Comparison of ENCODE assay signal across 8 mouse cellular contexts in genomic region chr7:29306619-29307018, GRCm38 (mm10). TPM values are rescaled to one million over a fixed set of nuclear protein-coding genes. Genes with fewer than 3 reads are reported as not detected.
DNase-seq lines count a peak whose midpoint lies in the region; ATAC-seq and TF ChIP-seq lines count a peak whose summit lies in the region.

No protein-coding gene starts in this region.

- H3K9me3 ChIP-seq in embryonic facial prominence, embryonic 14.5 days (ENCODE audit: control insufficient read depth, low read length): no peaks in the 10 kb centered on the region
- H3K9me3 ChIP-seq in limb, embryonic 14.5 days (ENCODE audit: control insufficient read depth, low read length): no peaks in the 10 kb centered on the region
- no peaks in the 10 kb centered on the region for H3K9me3 ChIP-seq in intestine, embryonic 16.5 days (ENCODE audit: control insufficient read depth, low read length)

- no peak for TF ChIP-seq POLR2A in liver, adult 2 months (IDR thresholded peaks at IDR 0.05; ENCODE audit: extremely low read depth, insufficient read depth, low read length)
- no peak for TF ChIP-seq POLR2A in limb, embryonic 14.5 days (IDR thresholded peaks at IDR 0.05; ENCODE audit: borderline replicate concordance, extremely low read depth, insufficient read depth, insufficient read length)

- H3K27ac ChIP-seq in liver, adult 2 months (replicated peaks; ENCODE audit: insufficient read depth, low read depth, low read length): no peak overlapping the region
- H3K27ac ChIP-seq in embryonic facial prominence, embryonic 14.5 days (replicated peaks; ENCODE audit: low read depth, low read length): no peak overlapping the region
- H3K27ac ChIP-seq in limb, embryonic 14.5 days (replicated peaks; ENCODE audit: low read depth, low read length): no peak overlapping the region
- H3K27ac ChIP-seq in intestine, embryonic 16.5 days (ENCODE audit: low read length): no peak overlapping the region

- no peaks in the 10 kb centered on the region for H3K36me3 ChIP-seq in liver, adult 2 months (ENCODE audit: control insufficient read depth, insufficient read depth, low read length)
- H3K36me3 ChIP-seq in embryonic facial prominence, embryonic 14.5 days (ENCODE audit: control insufficient read depth, insufficient read depth, low read length): no peaks in the 10 kb centered on the region; the same call in 1 of the 2 replicates
- H3K36me3 ChIP-seq in limb, embryonic 14.5 days (ENCODE audit: control insufficient read depth, insufficient read depth, low read length): peaks cover 3% of the 10 kb centered on the region; the same call in 1 of the 2 replicates
- no peaks in the 10 kb centered on the region for H3K36me3 ChIP-seq in intestine, embryonic 16.5 days (ENCODE audit: control insufficient read depth, insufficient read depth, low read length)

- no peak for ATAC-seq in embryonic facial prominence, embryonic 14.5 days (ENCODE audit: low read depth)
- no peak for ATAC-seq in limb, embryonic 14.5 days (ENCODE audit: low FRiP score, low read depth)
- ATAC-seq in intestine, embryonic 16.5 days: no peak

- peaks cover 16% of the 10 kb centered on the region for H3K27me3 ChIP-seq in liver, adult 2 months (ENCODE audit: control insufficient read depth, insufficient read depth, low read length)
- H3K27me3 ChIP-seq in embryonic facial prominence, embryonic 14.5 days (replicated peaks; ENCODE audit: control insufficient read depth, insufficient read depth, low read length): 0 out of 2 replicates have a peak, but pooled peaks cover 8% of the 10 kb centered on the region
- H3K27me3 ChIP-seq in limb, embryonic 14.5 days (ENCODE audit: control insufficient read depth, insufficient read depth, low read length): peaks cover 7% of the 10 kb centered on the region; the same call in 1 of the 2 replicates
- peaks cover 25% of the 10 kb centered on the region for H3K27me3 ChIP-seq in intestine, embryonic 16.5 days (replicated peaks; ENCODE audit: control insufficient read depth, insufficient read depth, low read length)

- TF ChIP-seq CTCF in liver, adult 2 months (IDR thresholded peaks at IDR 0.05; ENCODE audit: low read depth, low read length): peak; percentile 21; the same call in 1 of the 2 replicates

- no peaks in the 10 kb centered on the region for H3K79me2 ChIP-seq in liver, adult 2 months (ENCODE audit: control insufficient read depth, insufficient read depth, low read length)

- no peak overlapping the region for H3K4me3 ChIP-seq in liver, adult 2 months (ENCODE audit: insufficient read depth, low read depth, low read length)
- peak overlapping the region; percentile 68; the same call in 1 of the 2 replicates for H3K4me3 ChIP-seq in embryonic facial prominence, embryonic 14.5 days (ENCODE audit: low read depth, low read length)
- no peak overlapping the region for H3K4me3 ChIP-seq in limb, embryonic 14.5 days (replicated peaks; ENCODE audit: low read length)
- H3K4me3 ChIP-seq in intestine, embryonic 16.5 days (ENCODE audit: low read length): no peak overlapping the region

- WGBS in liver, adult 2 months: 43% methylated on average over 7 of the region's 7 CpGs
- WGBS in embryonic facial prominence, embryonic 14.5 days: 23% methylated on average over 7 of the region's 7 CpGs
- WGBS in limb, embryonic 14.5 days: 36% methylated on average over 7 of the region's 7 CpGs
- WGBS in intestine, embryonic 16.5 days: 35% methylated on average over 7 of the region's 7 CpGs

- DNase-seq in liver, adult 2 months (ENCODE audit: extremely low read depth, low read depth, low spot score): no peak
- DNase-seq in liver: no peak
- peak; percentile 81 for DNase-seq in R1 (ENCODE audit: low read depth, low spot score)
- DNase-seq in embryonic facial prominence, embryonic 14.5 days (ENCODE audit: low spot score): peak; percentile 76
- DNase-seq in limb, embryonic 14.5 days (ENCODE audit: low spot score): peak; percentile 67
- peak; percentile 82 for DNase-seq in retina, postnatal 1 day
- DNase-seq in frontal cortex, postnatal 14 days (ENCODE audit: low spot score in 2 of 2): no peak

- H3K4me2 ChIP-seq in embryonic facial prominence, embryonic 14.5 days (ENCODE audit: low read depth, low read length): peak overlapping the region; percentile 97
- no peak overlapping the region for H3K4me2 ChIP-seq in limb, embryonic 14.5 days (replicated peaks; ENCODE audit: low read depth, low read length, severe bottlenecking)
- H3K4me2 ChIP-seq in intestine, embryonic 16.5 days (ENCODE audit: low read depth, low read length): no peak overlapping the region

- H3K4me1 ChIP-seq in liver, adult 2 months (ENCODE audit: control insufficient read depth, insufficient read depth, low read length): peaks cover 9% of the 10 kb centered on the region
- H3K4me1 ChIP-seq in embryonic facial prominence, embryonic 14.5 days (ENCODE audit: control insufficient read depth, insufficient read depth, low read length): peaks cover 23% of the 10 kb centered on the region
- peaks cover 43% of the 10 kb centered on the region for H3K4me1 ChIP-seq in limb, embryonic 14.5 days (ENCODE audit: control insufficient read depth, insufficient read depth, low read length)
- H3K4me1 ChIP-seq in intestine, embryonic 16.5 days (ENCODE audit: control insufficient read depth, insufficient read depth, low read length): peaks cover 38% of the 10 kb centered on the region

- no peak overlapping the region for H3K9ac ChIP-seq in liver, adult 2 months (ENCODE audit: low read depth, low read length)
- H3K9ac ChIP-seq in embryonic facial prominence, embryonic 14.5 days (ENCODE audit: low read depth, low read length): no peak overlapping the region
- no peak overlapping the region for H3K9ac ChIP-seq in limb, embryonic 14.5 days (ENCODE audit: low read depth, low read length, severe bottlenecking)
- no peak overlapping the region for H3K9ac ChIP-seq in intestine, embryonic 16.5 days (ENCODE audit: low read depth, low read length)

RNA-seq across cellular contexts. Expression of gene Dpf1, which starts 2.9 kb away (rescaled TPM):
- 0.13 TPM in 1 of 2 replicates, not detected in the other for total RNA-seq in liver, adult 2 months (2014; rRNA removed)
- polyA plus RNA-seq in liver, adult 2 months (2012; rRNA removed): 0.05 and 0.28 TPM in 2 replicates
- 11.4 TPM in 2 replicates for polyA plus RNA-seq in embryonic facial prominence, embryonic 14.5 days (2014; fragmentation: Nextera tagmentation; extraction: Ambion mirVana)
- 10.6 and 10.7 TPM in 2 replicates for polyA plus RNA-seq in limb, embryonic 14.5 days (2012; rRNA removed)
- polyA plus RNA-seq in limb, embryonic 14.5 days (2014; fragmentation: Nextera tagmentation; extraction: Ambion mirVana): 13.2 and 13.7 TPM in 2 replicates
- 6.2 and 6.8 TPM in 2 replicates for polyA plus RNA-seq in intestine, embryonic 16.5 days (2015; fragmentation: Nextera tagmentation; extraction: Ambion mirVana)

RNA-seq across cellular contexts. Expression of gene Ppp1r14a, which starts 17.5 kb away (rescaled TPM):
- 1.0 and 1.7 TPM in 2 replicates for total RNA-seq in liver, adult 2 months (2014; rRNA removed)
- polyA plus RNA-seq in liver, adult 2 months (2012; rRNA removed): 5.0 and 11.3 TPM in 2 replicates
- 11.6 and 13.8 TPM in 2 replicates for polyA plus RNA-seq in embryonic facial prominence, embryonic 14.5 days (2014; fragmentation: Nextera tagmentation; extraction: Ambion mirVana)
- 8.7 and 9.6 TPM in 2 replicates for polyA plus RNA-seq in limb, embryonic 14.5 days (2012; rRNA removed)
- polyA plus RNA-seq in limb, embryonic 14.5 days (2014; fragmentation: Nextera tagmentation; extraction: Ambion mirVana): 9.0 and 13.8 TPM in 2 replicates
- polyA plus RNA-seq in intestine, embryonic 16.5 days (2015; fragmentation: Nextera tagmentation; extraction: Ambion mirVana): 40.8 and 45.2 TPM in 2 replicates

RNA-seq across cellular contexts. Expression of gene Spint2, which starts 24.9 kb away (rescaled TPM):
- total RNA-seq in liver, adult 2 months (2014; rRNA removed): 24.8 and 28.9 TPM in 2 replicates
- 120 and 133 TPM in 2 replicates for polyA plus RNA-seq in liver, adult 2 months (2012; rRNA removed)
- polyA plus RNA-seq in embryonic facial prominence, embryonic 14.5 days (2014; fragmentation: Nextera tagmentation; extraction: Ambion mirVana): 116 and 120 TPM in 2 replicates
- polyA plus RNA-seq in limb, embryonic 14.5 days (2012; rRNA removed): 88.7 and 95.3 TPM in 2 replicates
- polyA plus RNA-seq in limb, embryonic 14.5 days (2014; fragmentation: Nextera tagmentation; extraction: Ambion mirVana): 149 and 160 TPM in 2 replicates
- 626 and 672 TPM in 2 replicates for polyA plus RNA-seq in intestine, embryonic 16.5 days (2015; fragmentation: Nextera tagmentation; extraction: Ambion mirVana)

RNA-seq across cellular contexts. Expression of gene 2200002D01Rik, which starts 58.4 kb away (rescaled TPM):
- total RNA-seq in liver, adult 2 months (2014; rRNA removed): 2.3 and 6.9 TPM in 2 replicates
- polyA plus RNA-seq in liver, adult 2 months (2012; rRNA removed): 5.2 and 7.4 TPM in 2 replicates
- polyA plus RNA-seq in embryonic facial prominence, embryonic 14.5 days (2014; fragmentation: Nextera tagmentation; extraction: Ambion mirVana): 1.9 and 4.3 TPM in 2 replicates
- 0.32 and 0.92 TPM in 2 replicates for polyA plus RNA-seq in limb, embryonic 14.5 days (2012; rRNA removed)
- 1.2 and 3.0 TPM in 2 replicates for polyA plus RNA-seq in limb, embryonic 14.5 days (2014; fragmentation: Nextera tagmentation; extraction: Ambion mirVana)
- 261 and 264 TPM in 2 replicates for polyA plus RNA-seq in intestine, embryonic 16.5 days (2015; fragmentation: Nextera tagmentation; extraction: Ambion mirVana)

Comparison
In these comparisons a context has a peak if more than half of its experiments do, and no peak if none do; other contexts are left out.
1. DNase-seq: peak in R1 (single experiment), embryonic facial prominence, embryonic 14.5 days (single experiment), limb, embryonic 14.5 days (single experiment) and retina, postnatal 1 day (single experiment); none in liver, adult 2 months (single experiment), liver (single experiment) and frontal cortex, postnatal 14 days (0 of 2).